Mouse (Mus musculus) kidney, postnatal 0 days (tissue): ENCODE measurements at regions not wholly inside any gene's neighbourhood (a gene's known extent, or its start where the extent isn't known, plus 50 kb on each side); places are given as distances from the start of the nearest gene placed in this dataset.
A peak's percentile ranks its signal among the peaks of the same experiment; 100 is the strongest.

Source experiments
- ATAC-seq: fragments of 200-750 bp; cut with Nextera tagmentation; replicated peaks from 2 replicates; pipeline ENCODE4 v1.8.0; 2017; ENCODE audit warnings: low read depth, moderate number of reproducible peaks, moderate TSS enrichment, moderate library complexity; ENCODE audit not compliant: low FRiP score
- DNase-seq: peaks from one replicate; pipeline ENCODE4 v3.0.0-alpha.2; 2016; ENCODE audit warnings: low spot score
- H3K27ac ChIP-seq: fragments of 300-500 bp; sonication (generic); 2 replicates; pipeline ENCODE4 v1.5.1; 2014; ENCODE audit warnings: mild to moderate bottlenecking
- H3K27me3 ChIP-seq: fragments of 300-500 bp; sonication (generic); 2 replicates; pipeline ENCODE4 v1.6.1; 2014; ENCODE audit warnings: low read length, mixed read lengths; ENCODE audit not compliant: insufficient read depth
- H3K36me3 ChIP-seq: fragments of 300-500 bp; sonication (generic); 2 replicates; pipeline ENCODE4 v1.6.1; 2014; ENCODE audit warnings: low read length, mixed read lengths; ENCODE audit not compliant: insufficient read depth
- H3K4me1 ChIP-seq: fragments of 300-500 bp; sonication (generic); replicated peaks from 2 replicates; pipeline ENCODE4 v1.6.1; 2014; ENCODE audit warnings: antibody characterized with exemption, low read length, mixed read lengths; ENCODE audit not compliant: insufficient read depth
- H3K4me2 ChIP-seq: fragments of 300-500 bp; sonication (generic); 2 replicates; pipeline ENCODE4 v1.6.1; 2014; ENCODE audit warnings: mild to moderate bottlenecking, low read length, moderate library complexity, mixed read lengths
- H3K4me3 ChIP-seq: fragments of 300-500 bp; sonication (generic); replicated peaks from 2 replicates; pipeline ENCODE4 v1.5.1; 2014; ENCODE audit warnings: low read depth, low read length
- H3K9ac ChIP-seq: fragments of 300-500 bp; sonication (generic); 2 replicates; pipeline ENCODE4 v1.6.1; 2014; ENCODE audit warnings: low read depth, low read length
- H3K9me3 ChIP-seq: fragments of 300-500 bp; sonication (generic); replicated peaks from 2 replicates; pipeline ENCODE4 v1.6.1; 2016; ENCODE audit warnings: low read length, inconsistent platforms, mixed read lengths
- CTCF ChIP-seq: IDR thresholded peaks from 2 replicates; pipeline ENCODE4 v1.5.1; 2016; ENCODE audit warnings: antibody characterized with exemption, low read depth, mild to moderate bottlenecking, moderate library complexity
- WGBS: fragments of 180-500 bp; shearing (Covaris S2); extraction: QIAGEN DNeasy Blood & Tissue Kit; methylation state at CpG from one replicate; pipeline ENCODE4 v1.1.7; 2014; 5-methylcytosine and 5-hydroxymethylcytosine counted together

DNA sequence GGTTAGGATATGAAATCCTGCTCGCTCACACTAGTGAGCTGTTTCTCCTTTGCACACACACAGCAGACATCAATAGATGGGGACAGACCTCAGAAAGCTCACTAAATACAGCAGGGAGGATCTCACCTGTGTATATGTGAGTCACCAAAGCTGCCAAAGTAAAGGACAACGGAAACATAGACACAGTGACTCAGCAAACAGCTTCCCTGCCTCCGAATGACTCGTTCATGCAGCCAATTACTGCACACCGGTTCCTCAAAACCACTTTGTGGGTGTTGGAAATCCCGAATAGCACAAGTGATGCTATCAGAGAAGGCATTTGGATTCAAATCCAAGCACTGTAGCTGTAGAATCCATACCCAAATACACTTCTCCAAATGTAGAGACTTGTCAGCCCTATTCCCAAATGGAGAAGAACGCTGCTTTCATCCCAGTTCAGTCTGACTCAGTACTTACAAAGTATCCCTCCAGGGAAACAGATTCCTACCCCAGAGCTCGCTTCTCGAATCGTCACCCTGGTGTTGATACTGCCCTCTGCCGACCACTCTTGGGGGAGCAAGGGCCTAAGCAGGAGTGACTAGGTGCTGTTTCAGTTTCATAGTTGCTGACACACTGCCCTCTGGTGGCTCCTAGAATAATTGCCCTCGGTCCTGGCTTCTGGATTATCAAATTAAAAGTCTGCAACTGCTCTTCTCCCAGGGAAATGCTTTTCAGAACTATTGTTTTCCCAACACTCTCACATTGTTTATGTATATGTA, 61.4 kb upstream of the Sestd1 start:
- no peak overlapping the region for H3K27ac ChIP-seq
- ATAC-seq (peak; percentile 86), DNase-seq (peak; percentile 95)
- no peak overlapping the region for H3K4me3 ChIP-seq
- no peaks in the 10 kb centered on the region for H3K4me1 ChIP-seq
- H3K4me2 ChIP-seq, result no peak overlapping the region
- H3K27me3 ChIP-seq, result no peaks in the 10 kb centered on the region
- H3K9me3 ChIP-seq, result no peaks in the 10 kb centered on the region
- no peaks in the 10 kb centered on the region for H3K36me3 ChIP-seq
- no peak overlapping the region for H3K9ac ChIP-seq
- 39% methylated on average over 12 of the region's 12 CpGs for WGBS
- TF ChIP-seq CTCF, result peak; percentile 100

DNA sequence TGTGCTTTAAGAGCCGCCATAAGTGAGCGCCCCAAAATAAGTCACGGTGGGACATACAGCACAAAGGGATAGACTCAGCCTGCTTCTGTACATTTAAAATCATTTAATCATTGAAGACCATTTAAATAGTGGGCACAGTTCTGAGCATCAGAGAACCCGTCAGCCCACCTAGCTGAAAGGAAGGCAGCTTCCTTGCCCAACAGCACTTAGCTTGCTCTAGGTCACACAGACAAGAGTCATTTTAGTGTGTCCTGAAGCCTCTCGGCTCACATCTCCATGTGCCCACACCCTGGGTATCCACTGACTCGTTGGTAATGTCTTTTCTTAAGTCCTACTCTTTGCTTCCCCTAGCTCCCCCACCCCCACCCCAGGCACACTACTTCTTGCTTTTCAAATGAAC, 59.7 kb upstream of the Sestd1 start:
- Histone ChIP-seq H3K4me1 (no peaks in the 10 kb centered on the region), H3K9me3 (no peaks in the 10 kb centered on the region), H3K4me3 (no peak overlapping the region), H3K9ac (no peak overlapping the region), H3K27ac (no peak overlapping the region), H3K27me3 (no peaks in the 10 kb centered on the region), H3K36me3 (no peaks in the 10 kb centered on the region), H3K4me2 (no peak overlapping the region)
- 84% methylated on average over 6 of the region's 6 CpGs for WGBS
- TF ChIP-seq CTCF, result no peak
- ATAC-seq (no peak), DNase-seq (no peak)

DNA sequence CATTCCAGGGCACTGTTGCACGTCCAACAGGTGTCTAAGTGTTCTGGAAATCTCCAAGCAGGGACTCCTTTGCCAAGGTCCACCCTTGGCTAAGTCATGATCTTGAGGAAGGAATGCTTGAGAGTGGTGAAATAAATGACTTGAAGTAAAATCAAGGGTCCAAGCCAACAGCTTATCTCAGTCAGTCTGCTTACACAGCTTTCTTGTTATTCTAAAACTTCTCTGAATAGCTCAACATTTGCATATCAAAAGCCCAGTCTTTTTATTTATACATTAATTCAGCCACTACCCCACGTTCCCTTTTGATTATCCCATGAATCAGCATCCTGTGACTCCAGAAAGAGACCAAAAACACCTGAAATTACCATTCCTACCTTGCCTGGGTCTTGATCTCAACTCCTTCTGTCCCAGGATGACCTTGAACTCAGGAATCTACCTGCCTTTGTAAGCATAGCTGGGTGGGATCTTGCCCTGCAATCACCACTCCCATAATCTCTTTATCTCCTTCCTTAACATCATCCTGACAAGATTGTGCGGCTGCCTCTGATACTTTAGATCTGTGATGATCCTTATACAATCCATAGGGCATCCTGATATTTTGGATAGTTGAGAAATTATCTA, 57.5 kb upstream of the Sestd1 start:
- TF ChIP-seq CTCF, result no peak
- Histone ChIP-seq H3K9me3 (no peaks in the 10 kb centered on the region), H3K4me2 (no peak overlapping the region), H3K27ac (no peak overlapping the region), H3K4me1 (no peaks in the 10 kb centered on the region), H3K27me3 (no peaks in the 10 kb centered on the region), H3K9ac (no peak overlapping the region), H3K36me3 (no peaks in the 10 kb centered on the region), H3K4me3 (no peak overlapping the region)
- DNase-seq, result no peak
- no peak for ATAC-seq
- 75% methylated on average over 3 of the region's 3 CpGs for WGBS

DNA sequence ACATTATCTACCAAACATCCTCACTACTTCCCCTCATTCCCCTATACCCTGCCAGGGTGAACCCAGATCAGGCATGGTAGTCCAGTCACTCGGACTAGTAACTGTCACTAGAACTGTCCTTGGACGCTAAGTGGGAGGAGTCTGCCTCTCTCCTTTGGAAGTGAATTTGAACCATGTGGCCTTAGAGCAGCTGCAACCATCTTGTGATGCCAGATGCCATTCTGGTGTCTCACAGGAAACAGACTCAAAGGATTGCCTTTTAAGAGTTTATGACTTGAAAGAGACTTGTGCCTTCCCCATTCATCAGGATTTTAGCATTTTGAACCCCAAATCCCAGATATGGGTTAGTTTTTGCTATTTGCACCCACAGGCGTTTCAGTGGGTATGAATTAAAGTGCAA, 56.9 kb upstream of the Sestd1 start:
- ATAC-seq (no peak), DNase-seq (no peak)
- Histone ChIP-seq H3K36me3 (no peaks in the 10 kb centered on the region), H3K4me2 (no peak overlapping the region), H3K9me3 (no peaks in the 10 kb centered on the region), H3K9ac (no peak overlapping the region), H3K27ac (no peak overlapping the region), H3K4me3 (no peak overlapping the region), H3K27me3 (no peaks in the 10 kb centered on the region), H3K4me1 (no peaks in the 10 kb centered on the region)
- 84% methylated on average over 3 of the region's 3 CpGs for WGBS
- TF ChIP-seq CTCF, result no peak

DNA sequence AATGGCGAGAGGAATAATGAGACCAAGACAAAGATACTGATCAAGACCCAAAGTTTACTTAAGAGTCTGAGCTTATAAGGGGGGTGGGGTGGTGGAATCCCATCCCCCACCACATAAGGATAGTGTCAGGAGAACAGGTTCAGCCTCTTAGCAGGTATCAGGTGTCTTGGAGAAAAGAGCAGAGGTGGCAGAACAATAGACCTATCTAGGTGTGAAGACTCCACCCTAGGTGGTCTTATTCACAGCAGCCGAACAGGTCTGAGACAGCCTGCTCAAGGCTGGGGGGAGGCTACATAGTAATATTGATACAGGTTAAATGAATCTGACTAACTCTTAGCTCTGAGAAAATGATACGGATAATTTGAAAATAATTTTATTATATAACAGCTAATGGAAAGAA, 56.4 kb upstream of the Sestd1 start:
- no peak overlapping the region for H3K4me2 ChIP-seq
- H3K27ac ChIP-seq, result no peak overlapping the region
- no peaks in the 10 kb centered on the region for H3K27me3 ChIP-seq
- H3K36me3 ChIP-seq, result no peaks in the 10 kb centered on the region
- H3K4me1 ChIP-seq, result no peaks in the 10 kb centered on the region
- 82% methylated on average over 3 of the region's 3 CpGs for WGBS
- H3K4me3 ChIP-seq, result no peak overlapping the region
- H3K9ac ChIP-seq, result no peak overlapping the region
- TF ChIP-seq CTCF, result no peak
- H3K9me3 ChIP-seq, result no peaks in the 10 kb centered on the region
- no peak for ATAC-seq
- no peak for DNase-seq

DNA sequence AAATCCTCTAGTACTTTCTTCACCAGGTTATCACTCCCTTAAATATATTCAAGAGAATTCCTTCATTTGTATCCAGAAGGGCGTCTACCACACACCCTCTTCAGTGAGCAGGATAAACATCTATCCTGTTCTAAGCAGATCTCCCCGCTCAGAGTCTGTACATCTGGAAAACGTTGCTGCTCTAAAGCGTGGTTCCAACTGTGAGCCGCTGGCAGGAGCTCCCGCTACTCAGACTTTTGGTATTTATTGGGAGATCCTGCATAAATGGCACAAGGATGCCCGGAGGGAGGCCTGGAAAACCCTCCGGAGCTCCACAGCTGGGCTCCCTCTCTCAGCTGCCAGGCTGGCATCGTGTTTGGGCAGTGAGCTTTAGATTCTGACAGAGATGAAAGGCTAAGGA, 54.3 kb upstream of the Sestd1 start:
- ATAC-seq (no peak), DNase-seq (no peak)
- Histone ChIP-seq H3K9me3 (no peaks in the 10 kb centered on the region), H3K27ac (no peak overlapping the region), H3K4me3 (no peak overlapping the region), H3K4me1 (no peaks in the 10 kb centered on the region), H3K4me2 (no peak overlapping the region), H3K27me3 (no peaks in the 10 kb centered on the region), H3K9ac (no peak overlapping the region), H3K36me3 (no peaks in the 10 kb centered on the region)
- TF ChIP-seq CTCF, result no peak
- 76% methylated on average over 9 of the region's 9 CpGs for WGBS
